Mouse (Mus musculus): ENCODE measurements around the gene Pex12. TPM values are rescaled to one million over a fixed set of nuclear protein-coding genes. Genes with fewer than 3 reads are reported as not detected.
"Not testable (repeated sequence)": the region's sequence is repeated elsewhere in the genome, so short reads cannot be mapped to it uniquely, and the experiment has no call there.

The Pex12 gene
- polyA plus RNA-seq, 1 experiment from 2014 or later = 16.3 TPM

GRCm38 (mm10) chr11:83276251-83276650 lies 26.1 kb downstream of the Pex12 start:
- WGBS = 70% methylated on average over 7 of the region's 7 CpGs
- H3K9ac ChIP-seq (replicated peaks; ENCODE audit: low read depth, low read length) = no peak overlapping the region
- H3K4me2 ChIP-seq (ENCODE audit: low read depth, low read length) = no peak overlapping the region
- no peaks in the 10 kb centered on the region for H3K9me3 ChIP-seq (ENCODE audit: control insufficient read depth, low read length)
- ATAC-seq (ENCODE audit: low read depth) = no peak
- no peaks in the 10 kb centered on the region for H3K27me3 ChIP-seq (ENCODE audit: control insufficient read depth, insufficient read depth, low read length)
- H3K4me3 ChIP-seq (ENCODE audit: low read depth, low read length) = no peak overlapping the region
- no peaks in the 10 kb centered on the region for H3K36me3 ChIP-seq (ENCODE audit: control insufficient read depth, insufficient read depth, low read length)
- no peak overlapping the region for H3K27ac ChIP-seq (ENCODE audit: low read depth, low read length)
- no peaks in the 10 kb centered on the region for H3K4me1 ChIP-seq (ENCODE audit: control insufficient read depth, insufficient read depth, low read length)

GRCm38 (mm10) chr11:83271951-83272843 lies 30.2 kb downstream of the Pex12 start:
- Histone ChIP-seq H3K36me3 (ENCODE audit: control insufficient read depth, insufficient read depth, low read length) (no peaks in the 10 kb centered on the region), H3K4me1 (ENCODE audit: control insufficient read depth, insufficient read depth, low read length) (no peaks in the 10 kb centered on the region), H3K4me2 (ENCODE audit: low read depth, low read length) (peak overlapping the region; percentile 63; the same call in 1 of the 2 replicates), H3K27me3 (ENCODE audit: control insufficient read depth, insufficient read depth, low read length) (no peaks in the 10 kb centered on the region), H3K9ac (replicated peaks; ENCODE audit: low read depth, low read length) (no peak overlapping the region), H3K9me3 (ENCODE audit: control insufficient read depth, low read length) (no peaks in the 10 kb centered on the region), H3K27ac (ENCODE audit: low read depth, low read length) (0 out of 2 replicates have a peak overlapping the region, but pooled peaks have one; percentile 28), H3K4me3 (ENCODE audit: low read depth, low read length) (no peak overlapping the region)
- WGBS = 14% methylated on average over 2 of the region's 2 CpGs
- ATAC-seq (ENCODE audit: low read depth) = no peak

GRCm38 (mm10) chr11:83271151-83271950 lies 31.0 kb downstream of the Pex12 start:
- Histone ChIP-seq H3K4me2 (ENCODE audit: low read depth, low read length) (peak overlapping the region; percentile 63), H3K4me3 (ENCODE audit: low read depth, low read length) (peak overlapping the region; percentile 51), H3K9me3 (ENCODE audit: control insufficient read depth, low read length) (no peaks in the 10 kb centered on the region), H3K4me1 (ENCODE audit: control insufficient read depth, insufficient read depth, low read length) (no peaks in the 10 kb centered on the region), H3K9ac (replicated peaks; ENCODE audit: low read depth, low read length) (peak overlapping the region; percentile 67), H3K36me3 (ENCODE audit: control insufficient read depth, insufficient read depth, low read length) (no peaks in the 10 kb centered on the region), H3K27ac (ENCODE audit: low read depth, low read length) (peak overlapping the region; percentile 90), H3K27me3 (ENCODE audit: control insufficient read depth, insufficient read depth, low read length) (no peaks in the 10 kb centered on the region)
- ATAC-seq (ENCODE audit: low read depth) = peak; percentile 88
- WGBS = under 1% methylated on average over 24 of the region's 26 CpGs

- H3K36me3 ChIP-seq (ENCODE audit: control insufficient read depth, insufficient read depth, low read length) = no peaks in the 10 kb centered on the region
- H3K9ac ChIP-seq (replicated peaks; ENCODE audit: low read depth, low read length) = peak overlapping the region; percentile 67
- peak overlapping the region; percentile 51 for H3K4me3 ChIP-seq (ENCODE audit: low read depth, low read length)
- peak overlapping the region; percentile 90 for H3K27ac ChIP-seq (ENCODE audit: low read depth, low read length)
- H3K9me3 ChIP-seq (ENCODE audit: control insufficient read depth, low read length) = no peaks in the 10 kb centered on the region
- ATAC-seq (ENCODE audit: low read depth) = peak; percentile 71
- no peaks in the 10 kb centered on the region for H3K4me1 ChIP-seq (ENCODE audit: control insufficient read depth, insufficient read depth, low read length)
- no peaks in the 10 kb centered on the region for H3K27me3 ChIP-seq (ENCODE audit: control insufficient read depth, insufficient read depth, low read length)
- peak overlapping the region; percentile 63 for H3K4me2 ChIP-seq (ENCODE audit: low read depth, low read length)
- WGBS = under 1% methylated on average over 6 of the region's 6 CpGs
These were observed 31.6 kb downstream of the Pex12 start for GRCm38 (mm10) chr11:83270842-83271150.

- WGBS = 58% methylated on average over 3 of the region's 3 CpGs
- H3K4me1 ChIP-seq (ENCODE audit: control insufficient read depth, insufficient read depth, low read length) = no peaks in the 10 kb centered on the region
These were observed 39.2 kb downstream of the Pex12 start for GRCm38 (mm10) chr11:83263146-83263545.

GRCm38 (mm10) chr11:83262673-83263072 lies 39.7 kb downstream of the Pex12 start:
- no peak overlapping the region for H3K4me3 ChIP-seq (ENCODE audit: low read depth, low read length)
- no peak for ATAC-seq (ENCODE audit: low read depth)
- WGBS = 98% methylated on average over 1 of the region's 1 CpGs
- H3K27ac ChIP-seq (ENCODE audit: low read depth, low read length) = no peak overlapping the region
- no peak overlapping the region for H3K9ac ChIP-seq (replicated peaks; ENCODE audit: low read depth, low read length)
- H3K4me1 ChIP-seq (ENCODE audit: control insufficient read depth, insufficient read depth, low read length) = no peaks in the 10 kb centered on the region
- H3K9me3 ChIP-seq (ENCODE audit: control insufficient read depth, low read length) = no peaks in the 10 kb centered on the region
- H3K36me3 ChIP-seq (ENCODE audit: control insufficient read depth, insufficient read depth, low read length) = no peaks in the 10 kb centered on the region
- H3K4me2 ChIP-seq (ENCODE audit: low read depth, low read length) = no peak overlapping the region
- no peaks in the 10 kb centered on the region for H3K27me3 ChIP-seq (ENCODE audit: control insufficient read depth, insufficient read depth, low read length)

More at GRCm38 (mm10) chr11:83263146-83263545, 39.2 kb downstream of the Pex12 start:
- Histone ChIP-seq H3K9ac (replicated peaks; ENCODE audit: low read depth, low read length) (no peak overlapping the region), H3K36me3 (ENCODE audit: control insufficient read depth, insufficient read depth, low read length) (no peaks in the 10 kb centered on the region), H3K4me3 (ENCODE audit: low read depth, low read length) (no peak overlapping the region), H3K9me3 (ENCODE audit: control insufficient read depth, low read length) (no peaks in the 10 kb centered on the region), H3K4me2 (ENCODE audit: low read depth, low read length) (no peak overlapping the region), H3K27ac (ENCODE audit: low read depth, low read length) (no peak overlapping the region), H3K27me3 (ENCODE audit: control insufficient read depth, insufficient read depth, low read length) (no peaks in the 10 kb centered on the region)
- no peak for ATAC-seq (ENCODE audit: low read depth)

- H3K4me3 ChIP-seq (ENCODE audit: low read depth, low read length); H3K27ac ChIP-seq (ENCODE audit: low read depth, low read length); H3K9me3 ChIP-seq (ENCODE audit: control insufficient read depth, low read length); H3K36me3 ChIP-seq (ENCODE audit: control insufficient read depth, insufficient read depth, low read length); H3K9ac ChIP-seq (replicated peaks; ENCODE audit: low read depth, low read length); H3K4me1 ChIP-seq (ENCODE audit: control insufficient read depth, insufficient read depth, low read length); H3K4me2 ChIP-seq (ENCODE audit: low read depth, low read length); H3K27me3 ChIP-seq (ENCODE audit: control insufficient read depth, insufficient read depth, low read length); ATAC-seq (ENCODE audit: low read depth): not testable (repeated sequence)
- WGBS = 62% methylated on average over 5 of the region's 5 CpGs
These were observed 45.2 kb downstream of the Pex12 start for GRCm38 (mm10) chr11:83257211-83257610.
